ENCODE assay signal across 21 mouse cellular contexts in genomic region chr5:18055323-18055722, GRCm38 (mm10).
DNase-seq lines count a peak whose midpoint lies in the region; ATAC-seq lines count a peak whose summit lies in the region.
"Had no signal": no experiment of that assay in that cellular context is flagged by ENCODE, and none has a peak within 500 bp of the region (broad histone marks: within the 10 kb centered on the region; RNA-seq: fewer than 3 reads in every experiment).

No protein-coding gene starts in this region.

- no peak for DNase-seq in midbrain, embryonic 11.5 days (ENCODE audit: low spot score, missing footprints)
- no peak for DNase-seq in midbrain, embryonic 10.5 days (ENCODE audit: low spot score)
- DNase-seq in layer of hippocampus, postnatal 36 days, result no peak
- no peak for DNase-seq in heart, adult 9 months (ENCODE audit: low spot score in 2 of 2)
- DNase-seq in layer of hippocampus, adult 11-12 months (ENCODE audit: low spot score), result no peak
- DNase-seq: adrenal gland, adult 2 months; cerebellum, adult 9-11 months; heart, postnatal 4 days; liver, embryonic 13.5 days; lung, embryonic 14.5 days; lung, postnatal 4 days; right cerebral cortex, postnatal 14 days; thymus, adult 18-20 months had no signal

- ATAC-seq in midbrain, embryonic 11.5 days (ENCODE audit: low FRiP score), result peak; percentile 52; the same call in 1 of the 2 replicates
- ATAC-seq in hindbrain, embryonic 13.5 days (ENCODE audit: low FRiP score), result peak; percentile 73
- peak; percentile 70; the same call in 1 of the 2 replicates for ATAC-seq in midbrain, embryonic 13.5 days
- ATAC-seq: intestine, embryonic 16.5 days had no signal

- 69% methylated on average over 2 of the region's 2 CpGs for WGBS in midbrain, embryonic 11.5 days
- 74% methylated on average over 2 of the region's 2 CpGs for WGBS in midbrain, embryonic 10.5 days
- 34% methylated on average over 2 of the region's 2 CpGs for WGBS in hindbrain, embryonic 13.5 days
- WGBS in midbrain, embryonic 13.5 days, result 35% methylated on average over 2 of the region's 2 CpGs

- H3K27me3 ChIP-seq in midbrain, embryonic 11.5 days (ENCODE audit: control insufficient read depth, insufficient read depth, low read length), result no peaks in the 10 kb centered on the region
- H3K27me3 ChIP-seq in midbrain, embryonic 10.5 days (ENCODE audit: low read depth, poor library complexity, severe bottlenecking), result no peaks in the 10 kb centered on the region
- H3K27me3 ChIP-seq in hindbrain, embryonic 13.5 days, result no peaks in the 10 kb centered on the region
- no peaks in the 10 kb centered on the region for H3K27me3 ChIP-seq in midbrain, embryonic 13.5 days
- H3K27me3 ChIP-seq: embryonic facial prominence, embryonic 15.5 days; heart, embryonic 13.5 days; kidney, embryonic 15.5 days; limb, embryonic 13.5 days; liver, embryonic 13.5 days; stomach, embryonic 15.5 days had no signal

- no peak overlapping the region for H3K4me3 ChIP-seq in midbrain, embryonic 11.5 days (ENCODE audit: low read depth, low read length)
- H3K4me3 ChIP-seq in midbrain, embryonic 10.5 days, result no peak overlapping the region
- H3K4me3 ChIP-seq in hindbrain, embryonic 13.5 days, result no peak overlapping the region
- H3K4me3 ChIP-seq in midbrain, embryonic 13.5 days (replicated peaks), result no peak overlapping the region
- H3K4me3 ChIP-seq: embryonic facial prominence, embryonic 15.5 days; heart, embryonic 13.5 days; kidney, embryonic 15.5 days; limb, embryonic 13.5 days; liver, embryonic 13.5 days; stomach, embryonic 15.5 days had no signal

- no peaks in the 10 kb centered on the region for H3K4me1 ChIP-seq in midbrain, embryonic 11.5 days (ENCODE audit: control insufficient read depth, insufficient read depth, low read length)
- H3K4me1 ChIP-seq in midbrain, embryonic 10.5 days, result no peaks in the 10 kb centered on the region
- no peaks in the 10 kb centered on the region for H3K4me1 ChIP-seq in hindbrain, embryonic 13.5 days (replicated peaks)
- H3K4me1 ChIP-seq in midbrain, embryonic 13.5 days (replicated peaks), result no peaks in the 10 kb centered on the region
- H3K4me1 ChIP-seq: embryonic facial prominence, embryonic 15.5 days; heart, embryonic 13.5 days; kidney, embryonic 15.5 days; limb, embryonic 13.5 days; liver, embryonic 13.5 days; stomach, embryonic 15.5 days had no signal

- H3K9me3 ChIP-seq in midbrain, embryonic 11.5 days (ENCODE audit: control insufficient read depth, low read length), result no peaks in the 10 kb centered on the region
- no peaks in the 10 kb centered on the region for H3K9me3 ChIP-seq in midbrain, embryonic 10.5 days (replicated peaks)
- no peaks in the 10 kb centered on the region for H3K9me3 ChIP-seq in hindbrain, embryonic 13.5 days
- no peaks in the 10 kb centered on the region for H3K9me3 ChIP-seq in midbrain, embryonic 13.5 days
- H3K9me3 ChIP-seq: embryonic facial prominence, embryonic 15.5 days; heart, embryonic 13.5 days; kidney, embryonic 15.5 days; limb, embryonic 13.5 days; liver, embryonic 13.5 days; stomach, embryonic 15.5 days had no signal

- no peak overlapping the region for H3K9ac ChIP-seq in midbrain, embryonic 11.5 days (ENCODE audit: low read length)
- no peak overlapping the region for H3K9ac ChIP-seq in hindbrain, embryonic 13.5 days
- H3K9ac ChIP-seq in midbrain, embryonic 13.5 days (replicated peaks), result no peak overlapping the region
- H3K9ac ChIP-seq: embryonic facial prominence, embryonic 15.5 days; heart, embryonic 13.5 days; kidney, embryonic 15.5 days; limb, embryonic 13.5 days; liver, embryonic 13.5 days; lung, embryonic 14.5 days; stomach, embryonic 15.5 days had no signal

- no peak overlapping the region for H3K27ac ChIP-seq in midbrain, embryonic 11.5 days (ENCODE audit: low read depth, low read length)
- no peak overlapping the region for H3K27ac ChIP-seq in midbrain, embryonic 10.5 days (replicated peaks)
- H3K27ac ChIP-seq in hindbrain, embryonic 13.5 days, result no peak overlapping the region
- no peak overlapping the region for H3K27ac ChIP-seq in midbrain, embryonic 13.5 days
- H3K27ac ChIP-seq: embryonic facial prominence, embryonic 15.5 days; heart, embryonic 13.5 days; kidney, embryonic 15.5 days; limb, embryonic 13.5 days; liver, embryonic 13.5 days; stomach, embryonic 15.5 days had no signal

- H3K36me3 ChIP-seq in midbrain, embryonic 11.5 days (ENCODE audit: control insufficient read depth, insufficient read depth, low read length), result no peaks in the 10 kb centered on the region
- H3K36me3 ChIP-seq in midbrain, embryonic 10.5 days, result no peaks in the 10 kb centered on the region
- H3K36me3 ChIP-seq in hindbrain, embryonic 13.5 days, result no peaks in the 10 kb centered on the region
- H3K36me3 ChIP-seq in midbrain, embryonic 13.5 days, result no peaks in the 10 kb centered on the region
- H3K36me3 ChIP-seq: embryonic facial prominence, embryonic 15.5 days; heart, embryonic 13.5 days; kidney, embryonic 15.5 days; limb, embryonic 13.5 days; liver, embryonic 13.5 days; stomach, embryonic 15.5 days had no signal

- no peak overlapping the region for H3K4me2 ChIP-seq in midbrain, embryonic 11.5 days
- H3K4me2 ChIP-seq in hindbrain, embryonic 13.5 days, result no peak overlapping the region
- no peak overlapping the region for H3K4me2 ChIP-seq in midbrain, embryonic 13.5 days (replicated peaks)
- H3K4me2 ChIP-seq: embryonic facial prominence, embryonic 15.5 days; heart, embryonic 13.5 days; kidney, embryonic 15.5 days; limb, embryonic 13.5 days; liver, embryonic 13.5 days; lung, embryonic 14.5 days; stomach, embryonic 15.5 days had no signal
